Mouse (Mus musculus) left cerebral cortex, adult 2 months (tissue): ENCODE results near the gene Lonrf2. TPM values are rescaled to one million over a fixed set of nuclear protein-coding genes. Genes with fewer than 3 reads are reported as not detected.

Experiments
- DNase-seq, 2 experiments: peaks; one replicate each; pipeline ENCODE4 v3.0.0; 2021 to 2022; ENCODE audit warnings: low spot score in 2 of 2, mixed read lengths in 1 of 2; ENCODE audit errors: extremely low spot score in 1 of 2
- H3K27ac ChIP-seq: fragments of 200-600 bp; 2 replicates; pipeline ENCODE4 v1.8.1; 2022
- H3K4me3 ChIP-seq: fragments of 200-600 bp; 2 replicates; pipeline ENCODE4 v1.8.1; 2022
- CTCF ChIP-seq: fragments of 200-600 bp; IDR thresholded peaks from 2 replicates; pipeline ENCODE4 v1.8.1; 2022; ENCODE audit warnings: antibody characterized with exemption, mild to moderate bottlenecking, moderate library complexity
- intact Hi-C: fragments of 180-260 bp; cut with DNase I; formaldehyde crosslinking; loops from one replicate; pipeline ENCODE4 v1.15.1; 2025
- long read RNA-seq, 2 experiments: library from polyadenylated mRNA; stranded (forward); transcript quantifications; one replicate each; pipeline ENCODE4 v2.0.0; 2021; ENCODE audit warnings: borderline mapping rate in 2 of 2
- total RNA-seq, 2 experiments: library from RNA; stranded (reverse); gene quantifications; 2 replicates each; pipeline ENCODE4 v1.2.3; 2021

The Lonrf2 gene
- total RNA-seq = 100 to 1,000 TPM; 120 to 123 TPM
- long read RNA-seq, experiment 1, full-length matches to known transcripts = 76 of 96 reads
- long read RNA-seq, experiment 1, partial matches to known transcripts = 6 of 96 reads
- long read RNA-seq, experiment 1, other reads (novel, unspliced or antisense) = 14 of 96 reads
- long read RNA-seq, experiment 2, full-length matches to known transcripts = 48 of 60 reads
- long read RNA-seq, experiment 2, partial matches to known transcripts = 2 of 60 reads
- long read RNA-seq, experiment 2, other reads (novel, unspliced or antisense) = 10 of 60 reads

DNA sequence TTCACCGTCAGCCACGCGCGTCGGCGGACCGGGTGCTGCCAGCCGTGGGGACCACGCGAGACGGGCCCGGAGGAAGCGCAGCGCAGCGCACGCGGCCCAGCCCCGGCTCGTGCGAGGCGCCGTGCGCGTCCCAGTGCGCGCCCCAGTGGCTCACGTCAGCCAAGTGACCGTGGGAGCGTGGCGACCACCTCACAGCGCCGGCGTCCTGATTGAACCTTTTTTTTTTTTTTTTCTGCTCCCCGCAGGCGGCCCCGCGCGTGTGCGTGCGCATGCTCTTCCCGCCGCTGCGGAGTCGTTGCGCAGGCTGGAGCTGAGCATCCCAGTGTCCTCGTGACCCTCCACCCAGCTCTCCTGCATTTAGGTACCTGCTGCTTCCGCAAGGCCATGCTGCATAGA, at the start of gene Lonrf2:
Gene Lonrf2 (minus strand): TSS at position 235 of the 396 bp plus-strand sequence.
- Histone ChIP-seq H3K4me3 (peak within 1 kb of the TSS; percentile 73), H3K27ac (peak within 1 kb of the TSS; percentile 96)
- intact Hi-C loops = no loop called here
- TF ChIP-seq CTCF = no peak
- DNase-seq = peak; percentile 82 to 86

DNA sequence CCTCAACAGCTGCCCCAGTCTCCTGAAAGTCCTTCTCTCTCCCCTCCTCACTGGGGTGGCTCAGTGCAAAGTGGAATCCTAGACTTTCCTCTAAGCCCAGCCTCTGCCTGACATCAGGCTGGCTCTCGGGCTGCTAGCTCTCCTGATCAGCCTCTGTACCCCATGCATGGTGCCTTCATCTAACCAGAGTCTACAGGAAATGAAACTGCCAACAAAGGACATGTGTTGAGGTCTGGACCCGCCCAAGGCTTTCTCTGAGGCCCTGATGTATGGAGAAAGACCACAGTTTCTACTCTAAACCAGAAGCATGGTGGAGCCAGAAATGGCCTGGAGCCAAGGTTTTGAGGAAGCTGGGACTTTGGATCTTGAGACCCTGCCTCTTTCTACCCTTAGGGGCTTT, 49.4 kb upstream of the Lonrf2 start:
- DNase-seq = no peak
- no peak overlapping the region for H3K4me3 ChIP-seq
- no peak for TF ChIP-seq CTCF
- no peak overlapping the region for H3K27ac ChIP-seq
- intact Hi-C loops = no loop called here

DNA sequence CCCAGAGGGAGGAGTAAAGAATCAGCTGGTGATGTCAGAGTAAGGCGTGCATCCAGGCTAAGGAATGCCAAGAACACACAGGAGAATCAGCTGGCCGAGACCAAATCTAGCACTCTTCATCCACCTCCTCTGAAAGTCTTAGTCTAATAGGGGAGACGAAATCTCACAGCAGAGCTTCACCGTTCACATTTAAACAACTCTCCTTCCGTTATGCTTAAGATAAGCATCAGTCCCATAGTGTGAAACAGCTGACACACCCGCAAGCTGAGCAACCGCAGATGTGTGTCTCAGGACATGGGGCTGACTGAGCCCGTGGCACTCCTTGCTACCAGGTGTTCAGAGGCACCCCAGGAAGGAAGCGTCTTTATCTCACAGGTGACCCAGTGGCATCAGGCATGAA, 47.3 kb upstream of the Lonrf2 start:
- intact Hi-C loops = no loop called here

DNA sequence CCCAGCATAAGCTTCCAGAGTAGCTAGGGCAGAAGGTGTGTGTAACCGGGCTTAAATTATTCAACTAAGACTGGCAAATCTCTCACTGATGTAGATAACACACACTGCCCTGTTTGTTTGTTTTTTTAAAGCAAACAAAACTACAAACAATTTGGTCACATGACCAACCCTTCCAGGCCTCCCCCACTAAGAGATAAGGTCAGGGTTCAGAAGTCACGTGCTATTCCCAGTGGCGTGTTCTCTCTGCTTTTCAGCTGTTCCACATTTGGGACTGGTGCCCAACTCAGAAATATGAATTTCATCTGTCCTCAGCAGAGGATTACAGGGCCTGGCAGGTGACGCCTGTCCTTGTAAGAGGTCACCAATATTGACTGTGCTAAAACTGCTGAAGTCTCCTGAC, 46.2 kb upstream of the Lonrf2 start:
- no peak for TF ChIP-seq CTCF
- intact Hi-C loops = no loop called here
- no peak for DNase-seq
- Histone ChIP-seq H3K4me3 (no peak overlapping the region), H3K27ac (no peak overlapping the region)

More for the DNA sequence above, 47.3 kb upstream of the Lonrf2 start:
- DNase-seq = no peak
- no peak for TF ChIP-seq CTCF
- Histone ChIP-seq H3K4me3 (no peak overlapping the region), H3K27ac (no peak overlapping the region)

DNA sequence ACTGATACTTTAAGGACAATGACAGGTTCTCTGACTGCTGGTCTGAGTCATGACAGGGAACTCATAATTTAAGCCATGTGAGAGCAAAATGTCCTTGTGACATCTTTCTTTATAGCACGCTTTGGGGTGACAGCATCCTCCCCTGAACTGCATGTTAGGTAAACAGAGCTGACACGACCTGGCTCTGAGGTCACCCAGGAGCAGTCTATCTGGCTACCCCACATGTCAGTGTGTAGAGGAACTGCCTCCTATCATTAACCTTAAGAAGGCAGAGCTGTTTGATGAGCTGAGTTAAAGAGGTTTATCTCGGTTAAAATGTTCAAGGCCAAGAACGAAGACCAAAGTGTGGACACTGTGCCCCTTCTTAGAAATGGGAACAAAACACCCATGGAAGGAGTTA, 44.9 kb upstream of the Lonrf2 start:
- Histone ChIP-seq H3K27ac (no peak overlapping the region), H3K4me3 (no peak overlapping the region)
- intact Hi-C loops = no loop called here
- TF ChIP-seq CTCF = no peak
- DNase-seq = no peak

DNA sequence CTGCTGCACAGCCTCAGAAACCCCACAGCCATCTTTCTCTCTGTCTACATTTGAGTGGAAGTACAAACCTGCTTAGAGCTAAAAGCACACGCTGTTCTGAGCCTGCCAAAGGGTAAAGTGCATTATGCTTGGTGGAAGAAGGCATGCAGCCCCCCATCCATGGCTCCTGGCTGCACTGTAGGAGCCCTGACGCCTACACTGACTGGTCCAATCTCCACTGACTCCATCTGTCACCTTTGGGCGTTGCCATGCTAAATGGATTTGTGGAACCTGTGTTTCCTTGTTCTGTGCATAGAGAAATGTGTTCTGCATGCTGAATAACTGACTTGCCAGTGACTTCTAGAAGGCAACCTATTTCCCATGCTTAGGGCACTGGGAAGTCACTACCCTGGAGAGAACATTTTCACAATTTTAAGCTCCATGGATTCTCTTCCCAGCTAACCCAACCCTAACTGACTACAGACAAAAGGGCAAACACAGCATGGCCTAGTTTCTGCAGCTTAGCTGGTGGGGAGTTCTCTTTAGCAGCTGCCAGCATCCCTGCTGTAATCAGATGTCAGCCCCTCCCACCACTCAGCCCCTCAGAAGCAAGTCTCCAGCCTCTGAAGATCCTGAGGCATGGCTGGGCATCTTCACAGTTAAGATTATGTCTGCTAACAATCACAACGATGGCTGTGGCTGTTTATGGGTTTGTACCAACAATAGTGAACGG, 40.3 kb upstream of the Lonrf2 start:
- DNase-seq = no peak
- H3K27ac ChIP-seq = no peak overlapping the region
- no peak for TF ChIP-seq CTCF
- intact Hi-C loops = no loop called here
- no peak overlapping the region for H3K4me3 ChIP-seq

DNA sequence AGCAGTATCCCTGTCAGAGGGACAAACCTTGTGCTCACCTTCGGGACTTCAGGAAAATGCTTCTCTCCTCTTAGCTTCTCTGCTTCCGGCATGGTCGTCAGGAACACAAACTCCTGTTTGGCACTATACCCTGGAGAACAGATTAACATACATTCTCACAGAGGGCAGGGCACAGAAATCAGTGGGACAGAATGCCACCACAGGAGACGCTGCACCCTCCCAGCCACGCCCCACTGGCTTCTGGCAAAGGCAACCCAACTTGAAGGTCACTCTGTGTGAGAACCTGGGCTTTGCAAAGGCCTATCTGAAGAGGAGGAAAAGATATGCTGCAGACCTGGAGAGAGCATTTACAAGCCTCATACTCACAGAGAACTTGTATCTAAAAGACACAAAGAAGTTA, 37.4 kb upstream of the Lonrf2 start:
- intact Hi-C loops = no loop called here
- DNase-seq = no peak
- H3K27ac ChIP-seq = no peak overlapping the region

DNA sequence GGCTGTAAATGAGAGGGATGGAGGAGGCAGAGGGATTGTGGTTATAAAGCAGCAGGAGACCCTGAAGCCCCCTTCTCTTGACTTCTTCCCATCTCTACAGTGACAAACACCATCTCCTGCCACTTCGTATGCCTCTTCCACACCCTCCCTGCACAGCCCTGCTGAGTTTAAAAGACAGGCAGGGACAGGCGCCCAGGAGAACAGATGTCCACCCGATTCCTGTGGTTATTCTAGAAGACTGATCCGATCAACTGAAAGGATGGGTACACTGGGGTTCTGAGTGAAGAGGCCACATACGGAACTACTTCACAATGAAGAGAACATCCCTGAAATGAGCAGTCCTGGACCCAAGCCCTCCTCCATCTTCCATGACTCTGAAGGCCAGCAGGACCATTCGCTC, 35.3 kb upstream of the Lonrf2 start:
- no peak overlapping the region for H3K4me3 ChIP-seq
- DNase-seq = no peak
- intact Hi-C loops = no loop called here
- H3K27ac ChIP-seq = no peak overlapping the region
- no peak for TF ChIP-seq CTCF

More for the DNA sequence above, 37.4 kb upstream of the Lonrf2 start:
- no peak for TF ChIP-seq CTCF
- H3K4me3 ChIP-seq = no peak overlapping the region

DNA sequence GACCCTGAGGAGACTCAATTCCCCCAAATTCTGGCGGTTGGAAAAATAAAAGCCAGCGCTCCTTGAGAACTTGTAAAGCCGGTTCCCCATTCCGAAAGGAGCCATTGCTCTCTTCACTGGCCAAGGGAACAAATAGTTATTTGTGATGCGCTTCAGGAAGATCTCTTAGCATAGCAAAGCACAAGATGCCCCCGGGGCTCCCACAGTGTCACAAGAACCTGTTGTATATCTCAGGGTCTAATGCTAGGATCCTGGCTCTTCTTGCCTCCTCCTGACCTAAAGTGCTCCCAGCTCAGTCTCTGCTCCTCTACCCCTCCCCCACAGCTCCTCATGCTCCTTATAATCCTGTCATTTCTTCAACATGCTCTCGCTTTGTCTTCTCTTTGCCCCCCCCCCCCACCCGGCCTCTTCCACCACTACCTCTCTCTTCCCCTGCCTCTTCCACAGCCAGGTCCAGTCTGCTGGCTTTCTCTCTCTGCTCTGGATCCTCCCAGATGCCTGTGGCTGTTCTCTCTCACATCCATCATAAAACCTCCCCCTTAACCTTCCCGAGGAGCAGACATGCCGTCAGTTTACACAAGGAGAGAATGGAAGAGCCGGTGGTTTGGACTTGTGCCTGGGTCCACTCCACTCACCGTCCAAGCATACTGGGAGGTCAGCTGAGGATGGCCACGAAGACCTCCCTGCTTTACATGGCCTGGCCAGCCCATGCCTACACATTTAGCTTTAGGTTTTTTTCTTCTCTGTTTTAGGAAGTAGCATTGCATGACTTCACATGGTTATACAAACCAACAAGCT, 33.1 kb upstream of the Lonrf2 start:
- H3K4me3 ChIP-seq = no peak overlapping the region
- H3K27ac ChIP-seq = no peak overlapping the region
- no peak for DNase-seq
- no peak for TF ChIP-seq CTCF
- intact Hi-C loops = no loop called here

DNA sequence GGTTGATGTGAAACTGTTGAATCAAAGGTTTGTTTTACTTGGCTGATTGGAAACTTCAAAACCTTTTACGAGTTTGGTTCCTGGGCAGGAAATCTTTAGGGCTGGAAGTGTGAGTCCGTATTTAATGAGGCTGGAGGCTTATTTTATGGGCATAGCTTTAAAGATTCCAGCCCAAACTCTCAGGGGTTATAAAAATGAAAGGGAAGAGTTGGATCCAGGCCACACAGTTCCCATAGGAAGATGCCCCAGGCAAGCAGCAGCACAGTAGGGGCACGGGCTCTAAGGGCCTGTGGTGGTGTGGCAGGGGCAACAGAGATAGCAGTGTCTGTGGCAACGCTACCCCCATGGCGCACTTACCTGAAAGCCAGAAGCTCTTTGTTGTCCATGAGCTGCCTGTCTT, 29.7 kb upstream of the Lonrf2 start:
- intact Hi-C loops = no loop called here
- no peak for TF ChIP-seq CTCF
- Histone ChIP-seq H3K4me3 (no peak overlapping the region), H3K27ac (no peak overlapping the region)
- DNase-seq = no peak

DNA sequence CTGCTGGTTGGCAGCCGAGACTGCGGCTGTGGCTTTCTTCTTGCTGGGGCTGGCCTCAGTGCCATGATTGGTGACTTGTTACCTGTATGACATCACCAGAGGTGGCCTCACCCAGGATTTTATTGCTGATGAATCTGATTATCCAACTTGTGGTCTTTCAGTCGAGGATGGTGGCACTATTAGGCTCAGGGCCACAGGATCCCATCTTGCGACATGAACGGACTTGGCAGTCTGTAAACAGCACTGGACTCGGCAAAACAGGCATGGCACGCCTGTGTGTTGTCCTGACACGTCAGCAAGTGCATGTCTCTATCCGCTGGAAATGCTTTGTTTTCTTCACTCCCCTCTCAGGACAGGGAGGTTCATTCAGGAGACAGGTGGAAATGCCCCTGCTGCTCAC, 27.8 kb upstream of the Lonrf2 start:
- Histone ChIP-seq H3K4me3 (no peak overlapping the region), H3K27ac (no peak overlapping the region)
- DNase-seq = no peak
- no peak for TF ChIP-seq CTCF
- intact Hi-C loops = no loop called here

DNA sequence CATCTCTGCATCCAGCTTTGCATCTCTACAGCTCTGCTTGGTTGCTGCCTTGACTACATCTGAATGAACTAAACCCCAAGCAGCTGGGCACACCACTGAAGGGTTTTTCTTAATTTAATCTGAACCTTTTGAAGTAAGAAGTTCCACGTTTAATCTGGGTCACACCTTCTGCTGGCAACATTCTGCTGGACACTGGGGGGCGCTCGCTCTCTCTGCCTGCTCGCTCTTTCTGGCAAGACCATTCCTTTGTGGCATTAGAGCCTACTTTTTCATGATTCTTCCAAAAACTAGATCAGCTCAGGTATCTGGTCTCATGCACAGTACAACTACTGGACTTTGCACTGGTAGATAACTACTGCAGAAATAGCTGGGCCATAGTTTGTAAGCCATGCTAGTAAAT, 25.7 kb upstream of the Lonrf2 start:
- Histone ChIP-seq H3K27ac (no peak overlapping the region), H3K4me3 (no peak overlapping the region)
- intact Hi-C loops = loop anchor here (2.0 kb wide), 1 partner anchor 73 kb away; no protein-coding TSS in a partner anchor
- peak; percentile 71 for TF ChIP-seq CTCF
- DNase-seq = peak; percentile 35 to 57
